Mouse (Mus musculus) ZHBTc4 (cell line): ENCODE measurements around the gene Mybpc2.
A peak's percentile ranks its signal among the peaks of the same experiment; 100 is the strongest.

Experiments used
- DNase-seq: peaks from one replicate; pipeline ENCODE4 v3.0.0-alpha.2; 2011; ENCODE audit warnings: low read depth, low spot score

The Mybpc2 gene

DNA sequence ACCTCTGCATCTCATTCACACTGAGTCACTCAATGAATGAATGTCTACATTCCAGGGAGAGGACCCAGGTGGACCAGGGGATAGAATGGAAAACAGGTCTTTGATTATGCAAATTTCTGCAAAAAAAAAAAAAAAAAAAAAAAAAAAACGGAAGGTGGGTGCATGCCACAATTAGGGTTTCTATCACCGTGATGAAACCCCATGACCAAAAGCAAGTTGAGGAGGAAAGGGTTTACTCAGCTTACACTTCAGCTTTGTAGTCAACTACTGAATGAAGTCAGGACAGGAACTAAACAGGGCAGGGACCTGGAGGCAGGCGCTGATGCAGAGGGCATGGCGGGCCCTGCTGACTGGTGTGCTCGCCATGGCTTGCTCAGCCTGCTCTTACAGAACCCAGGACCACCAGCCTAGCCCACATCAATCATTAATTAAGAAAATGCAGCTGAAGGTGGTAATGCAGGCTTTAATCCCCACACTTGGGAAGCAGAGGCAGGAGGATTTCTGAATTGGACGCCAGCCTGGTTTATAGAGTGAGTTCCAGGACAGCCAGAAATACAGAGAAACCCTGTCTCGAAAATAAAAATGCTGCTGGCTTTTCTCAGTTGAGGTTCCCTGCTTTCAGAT is 38.8 kb downstream of the Mybpc2 start:
- DNase-seq, result no peak

GRCm38 (mm10) chr7:44484841-44485571 is 39.5 kb downstream of the Mybpc2 start:
- peak; percentile 91 for DNase-seq

DNA sequence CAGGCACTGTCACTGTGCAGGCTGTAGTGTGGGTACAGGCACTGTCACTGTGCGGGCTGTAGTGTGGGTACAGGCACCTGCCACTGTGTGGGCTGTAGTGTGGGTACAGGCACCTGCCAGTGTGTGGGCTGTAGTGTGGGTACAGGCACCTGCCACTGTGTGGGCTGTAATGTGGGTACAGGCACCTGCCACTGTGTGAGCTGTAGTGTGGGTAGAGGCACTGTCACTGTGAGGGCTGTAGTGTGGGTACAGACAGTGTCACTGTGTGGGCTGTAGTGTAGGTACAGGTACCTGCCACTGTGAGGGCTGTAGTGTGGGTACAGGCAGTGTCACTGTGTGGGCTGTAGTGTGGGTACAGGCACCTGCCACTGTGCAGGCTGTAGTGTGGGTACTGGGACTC is 40.3 kb downstream of the Mybpc2 start:
- no peak for DNase-seq

GRCm38 (mm10) chr7:44482836-44483435 is 41.5 kb downstream of the Mybpc2 start:
- DNase-seq, result no peak

DNA sequence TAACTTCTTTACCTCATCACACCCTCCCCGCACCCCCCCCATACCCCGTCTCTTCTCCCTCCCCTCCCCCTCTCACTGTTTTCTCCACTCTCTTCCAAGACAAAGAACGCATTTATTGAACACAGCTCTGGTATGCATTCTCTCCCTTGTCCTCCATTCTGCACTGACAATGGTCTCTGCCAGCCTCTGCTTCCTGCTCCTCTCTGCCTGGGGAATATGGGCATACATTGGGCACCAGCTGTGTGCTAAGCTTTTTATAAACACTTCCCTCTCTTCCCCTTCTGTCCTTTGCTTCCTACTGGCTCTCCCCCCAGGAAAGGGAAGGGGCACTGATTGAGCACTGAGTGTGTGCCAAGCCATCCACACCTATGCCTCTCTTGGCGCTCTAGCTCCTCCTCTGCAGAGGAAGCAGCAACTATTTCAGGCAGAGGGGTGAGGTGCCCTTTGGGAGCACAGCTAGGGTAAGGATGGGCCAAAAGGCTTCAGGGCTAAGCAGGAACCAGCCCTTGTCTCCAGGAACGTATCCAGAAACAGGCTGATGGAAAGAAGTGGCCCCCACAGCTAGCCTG is 49.3 kb downstream of the Mybpc2 start:
- no peak for DNase-seq

DNA sequence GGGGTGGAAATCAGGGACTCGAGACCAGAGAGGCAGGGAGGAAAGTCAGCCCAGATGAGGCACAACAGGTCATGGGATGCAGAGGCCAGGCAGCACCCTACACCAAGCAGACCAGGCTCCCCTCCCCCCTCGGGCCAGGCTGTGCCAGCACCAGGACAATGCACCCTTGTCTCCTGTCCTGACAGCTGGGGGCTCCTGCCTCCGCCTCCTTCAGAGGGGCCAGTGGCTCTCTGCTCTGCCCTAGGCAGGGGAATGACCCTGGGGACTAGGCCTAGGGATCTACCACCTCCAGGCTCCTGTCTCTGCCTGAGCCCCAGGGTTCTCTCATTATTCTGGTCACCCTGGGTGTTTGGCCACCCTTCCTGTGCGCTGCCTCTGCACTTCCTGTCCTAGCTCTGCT is 50.0 kb downstream of the Mybpc2 start:
- DNase-seq, result no peak

GRCm38 (mm10) chr7:44472961-44473646 is 51.4 kb downstream of the Mybpc2 start:
- no peak for DNase-seq

DNA sequence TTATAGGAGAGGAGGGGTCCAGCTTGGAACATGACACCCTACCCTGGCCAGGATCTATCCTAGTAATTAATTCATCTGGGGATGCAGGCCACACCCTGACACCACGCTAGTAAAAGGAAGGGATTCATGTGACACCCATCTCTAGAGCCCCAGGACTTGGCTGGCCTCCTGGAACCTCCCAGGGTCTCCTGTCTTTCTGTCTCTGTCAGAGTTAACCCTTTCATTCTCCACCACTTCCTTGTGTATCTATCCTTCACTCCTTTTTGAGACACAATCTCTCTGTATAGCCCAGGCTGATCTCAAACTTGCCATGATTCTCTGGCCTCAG is 51.9 kb downstream of the Mybpc2 start:
- DNase-seq, result no peak

- DNase-seq, result no peak
Measured at GRCm38 (mm10) chr7:44471880-44472557, 52.4 kb downstream of the Mybpc2 start.

DNA sequence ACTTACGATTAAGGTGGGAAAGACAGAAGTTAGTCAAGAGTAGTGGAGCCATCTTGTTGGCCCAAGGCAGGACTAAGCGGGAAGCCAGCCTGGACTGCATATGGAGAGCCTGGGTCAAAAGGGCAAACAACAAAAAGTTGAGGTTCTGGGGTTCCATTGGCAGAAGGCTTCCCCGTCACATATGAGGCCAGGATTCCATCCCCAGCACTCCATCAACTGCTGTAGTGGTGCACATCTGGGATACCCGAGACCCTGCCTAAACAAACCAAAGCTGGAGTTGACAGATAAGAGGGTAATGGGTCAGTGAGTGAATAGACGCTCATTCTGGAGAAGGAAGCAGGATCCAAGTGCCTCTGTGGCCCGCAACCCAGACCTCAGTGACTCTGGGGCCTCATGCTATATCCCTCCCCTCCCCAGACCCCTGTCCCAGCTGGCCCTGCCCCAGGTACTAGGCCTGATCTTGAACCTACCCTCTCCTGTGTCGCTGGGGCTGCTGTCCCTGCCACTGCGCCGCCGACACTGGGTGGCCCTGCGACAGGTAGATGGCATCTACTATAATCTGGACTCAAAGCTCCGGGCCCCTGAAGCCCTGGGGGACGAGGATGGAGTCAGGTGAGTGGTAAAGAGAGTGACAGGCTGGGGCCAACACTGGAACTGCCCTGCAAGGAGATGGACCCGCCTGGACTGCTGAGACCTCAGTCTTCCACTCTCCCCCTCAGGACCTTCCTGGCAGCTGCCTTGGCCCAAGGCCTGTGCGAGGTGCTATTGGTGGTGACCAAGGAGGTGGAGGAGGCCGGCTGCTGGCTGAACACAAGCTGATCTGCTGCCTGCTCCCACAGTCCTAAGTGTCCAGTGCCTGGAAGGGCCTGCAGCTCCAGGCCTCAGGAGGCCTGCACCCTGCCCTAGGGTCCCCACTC is 53.5 kb downstream of the Mybpc2 start:
- DNase-seq, result no peak

- no peak for DNase-seq
Measured at GRCm38 (mm10) chr7:44469677-44470675, 54.5 kb downstream of the Mybpc2 start.

DNA sequence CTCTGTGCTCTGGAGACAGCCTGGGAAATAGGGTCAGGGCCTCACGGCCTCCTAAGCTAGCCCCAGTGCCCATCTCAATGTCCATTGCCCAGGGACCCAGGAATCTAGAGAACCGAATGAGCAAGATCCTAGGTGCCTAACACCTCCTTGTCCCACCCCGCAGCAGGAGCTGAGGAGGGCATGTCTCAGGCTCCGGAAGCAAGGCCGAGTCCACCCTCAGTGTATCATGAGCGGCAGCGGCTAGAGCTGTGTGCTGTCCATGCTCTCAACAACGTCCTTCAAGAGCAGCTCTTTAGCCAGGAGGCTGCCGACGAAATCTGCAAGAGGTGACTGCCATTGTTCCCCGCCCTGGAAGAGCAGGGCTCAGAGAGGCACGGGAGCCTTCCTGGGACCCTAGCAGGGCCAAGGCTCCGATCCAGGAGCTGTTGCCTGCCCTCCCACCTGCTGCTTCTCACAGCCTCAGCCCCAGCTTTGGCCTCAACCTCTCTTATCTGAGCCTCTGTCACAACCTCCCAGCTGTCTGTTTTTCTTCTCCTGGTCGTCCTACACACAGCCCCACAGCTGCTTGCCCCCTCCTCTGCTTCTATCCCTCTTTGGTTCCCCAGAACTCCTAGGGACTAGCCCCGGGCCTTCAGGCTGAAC is 55.7 kb downstream of the Mybpc2 start:
- no peak for DNase-seq

DNA sequence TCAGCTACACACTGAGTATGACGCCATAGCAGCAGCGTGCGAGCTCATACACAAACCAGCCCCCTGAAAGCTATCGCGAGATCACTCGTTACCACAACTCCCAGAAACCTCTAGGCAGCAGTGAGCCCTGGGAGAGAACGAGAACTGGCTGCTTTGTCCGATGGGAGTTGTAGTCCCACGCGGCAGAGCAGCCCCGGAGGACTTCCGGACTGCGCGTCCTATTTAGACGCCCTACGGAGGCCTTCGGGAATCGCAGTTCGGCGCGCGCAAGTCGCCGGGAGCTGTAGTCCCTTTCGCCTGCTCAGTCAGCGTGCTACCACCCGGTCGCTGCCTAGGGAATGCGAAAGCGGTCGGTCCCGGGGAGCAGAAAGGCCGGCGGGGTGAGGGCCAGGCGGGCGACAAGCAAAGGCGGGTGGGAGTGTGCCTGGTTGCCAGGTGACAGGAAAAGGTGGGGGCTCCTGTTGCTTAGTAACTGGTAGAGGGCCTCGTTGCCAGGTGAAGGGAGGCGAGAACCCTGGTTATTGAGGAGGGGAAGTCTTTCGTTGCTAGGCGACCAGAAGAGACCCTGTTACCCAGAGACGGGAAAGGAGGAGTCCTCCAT is 56.5 kb downstream of the Mybpc2 start, which contains the start of gene Josd2:
Josd2 (plus strand) TSS at position 170 of the 601 bp plus-strand sequence.
- peak; percentile 99 for DNase-seq

GRCm38 (mm10) chr7:44466888-44467311 is 57.6 kb downstream of the Mybpc2 start:
- DNase-seq, result no peak

DNA sequence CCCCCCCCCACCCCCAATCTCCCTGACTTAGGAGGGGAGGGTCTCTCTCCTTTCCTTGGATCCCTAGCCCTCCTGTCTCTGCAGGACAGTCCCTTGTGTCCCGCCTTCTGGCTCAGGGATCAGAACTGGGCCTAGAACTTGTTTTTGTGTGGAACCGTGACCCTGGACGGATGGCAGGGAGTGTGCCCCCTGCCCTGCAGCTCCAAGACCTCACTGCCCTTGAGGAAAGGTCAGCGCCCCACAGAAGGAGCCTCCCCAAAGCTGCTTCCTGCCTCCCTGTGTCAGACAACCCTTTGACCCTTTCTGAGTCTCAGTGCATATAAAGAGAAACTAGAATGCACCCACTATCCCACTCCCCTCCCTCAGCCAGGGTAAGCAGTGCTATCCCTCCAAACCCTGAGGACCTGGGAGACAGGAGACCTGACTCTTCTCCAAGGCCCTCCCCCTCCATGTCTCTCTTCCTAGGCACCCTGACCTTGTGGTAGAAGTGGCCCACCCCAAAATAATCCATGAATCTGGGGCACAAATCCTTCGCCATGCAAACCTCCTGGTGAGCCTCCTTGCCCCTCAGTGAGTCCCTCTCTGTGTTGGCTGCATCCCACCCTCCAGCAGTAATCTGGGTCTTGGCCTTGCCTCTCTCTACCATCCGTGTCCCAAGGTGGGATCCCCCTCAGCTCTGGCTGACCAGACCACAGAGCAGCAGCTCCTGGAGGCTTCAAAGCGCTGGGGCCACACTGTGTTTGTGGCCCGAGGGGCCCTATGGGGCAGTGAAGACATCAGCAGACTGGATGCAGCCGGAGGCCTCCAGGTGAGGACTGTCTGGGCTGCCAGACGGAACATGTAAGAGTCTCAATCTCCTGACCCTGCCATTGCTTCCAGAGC is 58.2 kb downstream of the Mybpc2 start:
- no peak for DNase-seq

DNA sequence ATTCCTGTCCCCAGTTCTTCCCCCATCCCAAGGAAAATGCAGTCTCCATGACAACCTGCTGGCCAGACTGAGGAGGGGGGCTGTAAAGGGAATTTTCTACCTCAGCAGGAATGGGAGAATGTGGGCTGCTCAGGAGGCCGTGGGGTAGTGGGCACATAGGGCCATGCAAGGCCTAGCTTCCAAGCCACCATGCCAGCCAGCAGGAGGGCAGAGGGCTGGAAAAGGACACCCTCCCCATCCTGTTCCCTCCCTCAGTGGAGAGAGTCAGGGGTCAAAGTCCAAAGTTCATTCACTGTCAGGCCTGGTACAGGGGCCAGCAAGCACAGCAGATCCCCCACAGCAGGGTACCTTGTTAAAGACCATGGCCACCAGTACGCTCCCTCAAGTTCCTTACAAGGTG is 59.3 kb downstream of the Mybpc2 start, which contains the start of gene Aspdh:
Aspdh (plus strand) TSS at position 281 of the 400 bp plus-strand sequence.
- DNase-seq, result no peak

- no peak for DNase-seq
Measured at GRCm38 (mm10) chr7:44464511-44464910, 59.9 kb downstream of the Mybpc2 start.
